In genomic region chr3:146848112-146848511, GRCm38 (mm10) we compare ENCODE assay signal across 22 mouse cellular contexts. TPM values are rescaled to one million over a fixed set of nuclear protein-coding genes. Genes with fewer than 3 reads are reported as not detected.
"Had no signal": no experiment of that assay in that cellular context is flagged by ENCODE, and none has a peak within 500 bp of the region (broad histone marks: within the 10 kb centered on the region; RNA-seq: fewer than 3 reads in every experiment).

No protein-coding gene starts in this region.

- H3K27me3 ChIP-seq: limb, embryonic 12.5 days; limb, embryonic 15.5 days; midbrain, embryonic 13.5 days; neural tube, embryonic 13.5 days; stomach, embryonic 15.5 days had no signal

- H3K9ac ChIP-seq: limb, embryonic 12.5 days; limb, embryonic 15.5 days; liver, embryonic 14.5 days; midbrain, embryonic 13.5 days; neural tube, embryonic 13.5 days; stomach, embryonic 15.5 days had no signal

- H3K4me3 ChIP-seq: limb, embryonic 12.5 days; limb, embryonic 15.5 days; megakaryocyte, embryonic 14.5 days; midbrain, embryonic 10.5 days; midbrain, embryonic 13.5 days; myocyte; neural tube, embryonic 13.5 days; stomach, embryonic 15.5 days had no signal

- H3K4me2 ChIP-seq: limb, embryonic 12.5 days; limb, embryonic 15.5 days; midbrain, embryonic 13.5 days; neural tube, embryonic 13.5 days; stomach, embryonic 15.5 days had no signal

- H3K9me3 ChIP-seq: limb, embryonic 12.5 days; limb, embryonic 15.5 days; megakaryocyte, embryonic 14.5 days; midbrain, embryonic 10.5 days; midbrain, embryonic 13.5 days; neural tube, embryonic 13.5 days; stomach, embryonic 15.5 days had no signal

- H3K36me3 ChIP-seq: limb, embryonic 12.5 days; limb, embryonic 15.5 days; midbrain, embryonic 10.5 days; midbrain, embryonic 13.5 days; neural tube, embryonic 13.5 days; stomach, embryonic 15.5 days had no signal

- H3K27ac ChIP-seq: limb, embryonic 12.5 days; limb, embryonic 15.5 days; liver, embryonic 14.5 days; midbrain, embryonic 10.5 days; midbrain, embryonic 13.5 days; neural tube, embryonic 13.5 days; stomach, embryonic 15.5 days had no signal

- DNase-seq: kidney, adult 18-20 months; kidney, adult 9 months; kidney, postnatal 14 days; kidney, postnatal 4 days; left cerebral cortex, postnatal 4 days; lung, adult 18-20 months; retina, postnatal 1 day; right cerebral cortex, postnatal 25 days; spleen, adult 18-20 months; thymus, postnatal 25 days had no signal

- ATAC-seq: midbrain, embryonic 13.5 days; midbrain, embryonic 16.5 days had no signal

RNA-seq across cellular contexts. Expression of gene Ttll7, which starts 4.1 kb away (rescaled TPM):
- total RNA-seq: monocyte, adult 5-6 weeks; neutrophil, adult 5-6 weeks had no signal
